Mouse (Mus musculus) heart, postnatal 36 days (tissue): ENCODE measurements around the gene Nos2. TPM values are rescaled to one million over a fixed set of nuclear protein-coding genes. Genes with fewer than 3 reads are reported as not detected.
"Not testable (repeated sequence)": the region's sequence is repeated elsewhere in the genome, so short reads cannot be mapped to it uniquely, and the experiment has no call there.

Source experiments
- DNase-seq, 2 experiments: peaks; one replicate each; pipeline ENCODE4 v3.0.0; 2021 to 2022
- intact Hi-C: fragments of 180-260 bp; cut with DNase I; formaldehyde crosslinking; loops from one replicate; pipeline ENCODE4 v1.15.1; 2025
- total RNA-seq, 2 experiments: library from RNA; stranded (reverse); gene quantifications; 2 replicates each; pipeline ENCODE4 v1.2.3; 2021

The Nos2 gene
- total RNA-seq, 2 experiments from 2014 or later = 5.6 to 5.8 TPM

GRCm38 (mm10) chr11:78984483-78985177 is 64.0 kb downstream of the Nos2 start, which contains the start of gene Lgals9:
Lgals9 (minus strand) TSS chr11:78984946.
- peak; percentile 77 to 82 for DNase-seq

GRCm38 (mm10) chr11:78985505-78985904 is 64.9 kb downstream of the Nos2 start:
- DNase-seq = no peak
- intact Hi-C loops = loop anchor here (2.0 kb wide), 1 partner anchor 17 kb away; no protein-coding TSS in a partner anchor

More at GRCm38 (mm10) chr11:78984483-78985177, 64.0 kb downstream of the Nos2 start, which contains the start of gene Lgals9:
- intact Hi-C loops = loop anchor here (2.0 kb wide), 1 partner anchor 18 kb away; no protein-coding TSS in a partner anchor

- intact Hi-C loops = no loop called here
- no peak for DNase-seq
These were observed 65.9 kb downstream of the Nos2 start for GRCm38 (mm10) chr11:78986311-78987002.

- intact Hi-C loops, DNase-seq: not testable (repeated sequence)
These were observed 68.6 kb downstream of the Nos2 start for GRCm38 (mm10) chr11:78989206-78989605.

- intact Hi-C loops = no loop called here
- DNase-seq = no peak
These were observed 69.5 kb downstream of the Nos2 start for GRCm38 (mm10) chr11:78990096-78990495.

GRCm38 (mm10) chr11:78990875-78991543 is 70.4 kb downstream of the Nos2 start:
- DNase-seq, intact Hi-C loops: not testable (repeated sequence)

- no peak for DNase-seq
These were observed 78.5 kb downstream of the Nos2 start for GRCm38 (mm10) chr11:78999118-78999517.

GRCm38 (mm10) chr11:79001871-79002270 is 81.3 kb downstream of the Nos2 start:
- intact Hi-C loops = loop anchor here (2.0 kb wide), 1 partner anchor 17 kb away; the partner anchor contains the start of gene Lgals9
- no peak for DNase-seq

More at GRCm38 (mm10) chr11:78999118-78999517, 78.5 kb downstream of the Nos2 start:
- intact Hi-C loops = no loop called here

- intact Hi-C loops = loop anchor here (2.0 kb wide), 1 partner anchor 18 kb away; the partner anchor contains the start of gene Lgals9
- DNase-seq = no peak
These were observed 82.0 kb downstream of the Nos2 start for GRCm38 (mm10) chr11:79002551-79002951.

- intact Hi-C loops = loop anchor here (2.0 kb wide), 1 partner anchor 18 kb away; the partner anchor contains the start of gene Lgals9
- no peak for DNase-seq
These were observed 82.6 kb downstream of the Nos2 start for GRCm38 (mm10) chr11:79003053-79003768.

- intact Hi-C loops = loop anchor here (2.0 kb wide), 1 partner anchor 19 kb away; the partner anchor contains the start of gene Lgals9
- no peak for DNase-seq
These were observed 83.4 kb downstream of the Nos2 start for GRCm38 (mm10) chr11:79003769-79004638.

- DNase-seq = no peak
- intact Hi-C loops = no loop called here
These were observed 85.2 kb downstream of the Nos2 start for GRCm38 (mm10) chr11:79005578-79006394.

- intact Hi-C loops = no loop called here
- no peak for DNase-seq
These were observed 85.8 kb downstream of the Nos2 start for GRCm38 (mm10) chr11:79006417-79006816.

GRCm38 (mm10) chr11:79007356-79007755 is 86.8 kb downstream of the Nos2 start:
- DNase-seq, intact Hi-C loops: not testable (repeated sequence)

- intact Hi-C loops = no loop called here
- no peak for DNase-seq
These were observed 87.6 kb downstream of the Nos2 start for GRCm38 (mm10) chr11:79008007-79008775.

GRCm38 (mm10) chr11:79008891-79009290 is 88.3 kb downstream of the Nos2 start:
- DNase-seq = no peak
- intact Hi-C loops = no loop called here
